Mouse (Mus musculus) CH12.LX (cell line): ENCODE results near the gene Bad. TPM values are rescaled to one million over a fixed set of nuclear protein-coding genes. Genes with fewer than 3 reads are reported as not detected.

Experiments
- DNase-seq: peaks from one replicate; pipeline ENCODE4 v3.0.0-alpha.2; 2013; ENCODE audit errors: extremely low read depth
- H3K27ac ChIP-seq: 2 replicates; pipeline ENCODE4 v1.5.1; 2012; ENCODE audit warnings: low read depth, mild to moderate bottlenecking, control low read depth, moderate library complexity; ENCODE audit not compliant: insufficient read depth
- H3K27me3 ChIP-seq: replicated peaks from 2 replicates; pipeline ENCODE3; 2012; ENCODE audit warnings: inconsistent platforms
- H3K36me3 ChIP-seq, 2 experiments: replicated peaks in 1 of 2; 2 replicates each; pipeline versions ENCODE3 to v1.6.1; 2012; ENCODE audit warnings: inconsistent platforms in 1 of 2, low read length in 1 of 2, mild to moderate bottlenecking in 1 of 2, mixed read lengths in 1 of 2, moderate library complexity in 1 of 2; ENCODE audit not compliant: control insufficient read depth in 1 of 2, insufficient read depth in 1 of 2
- H3K4me1 ChIP-seq, 2 experiments: 2 replicates each; pipeline ENCODE4 v1.6.1; 2012; ENCODE audit warnings: inconsistent platforms in 1 of 2, moderate library complexity in 1 of 2; ENCODE audit not compliant: insufficient read depth in 2 of 2, control insufficient read depth in 1 of 2
- H3K4me2 ChIP-seq: 2 replicates; pipeline ENCODE4 v1.6.1; 2012; ENCODE audit warnings: low read depth, mild to moderate bottlenecking, control low read depth; ENCODE audit not compliant: poor library complexity, insufficient read depth, severe bottlenecking
- H3K4me3 ChIP-seq, 3 experiments: fragments of 150-350 bp in 1 of 3; sonication (generic) in 1 of 3; replicated peaks in 1 of 3; 2 replicates each; pipeline versions ENCODE3 to v1.5.1; 2011 to 2012; ENCODE audit warnings: low read depth in 2 of 3, low read length in 2 of 3, mild to moderate bottlenecking in 2 of 3, moderate library complexity in 2 of 3, control low read depth in 1 of 3, improper control_type of control experiment in 1 of 3, inconsistent platforms in 1 of 3, mixed read lengths in 1 of 3; ENCODE audit not compliant: poor library complexity in 1 of 3
- H3K79me2 ChIP-seq: replicated peaks from 2 replicates; pipeline ENCODE4 v1.6.1; 2012; ENCODE audit warnings: mild to moderate bottlenecking, moderate library complexity; ENCODE audit not compliant: control insufficient read depth, poor library complexity, insufficient read depth, severe bottlenecking; ENCODE audit errors: extremely low read depth
- H3K9ac ChIP-seq: 2 replicates; pipeline ENCODE4 v1.6.1; 2012; ENCODE audit warnings: low read depth, mild to moderate bottlenecking, control low read depth, moderate library complexity; ENCODE audit not compliant: insufficient read depth
- H3K9me3 ChIP-seq: replicated peaks from 2 replicates; pipeline ENCODE3; 2012; ENCODE audit warnings: low read length, inconsistent platforms, mixed read lengths
- BHLHE40 ChIP-seq: IDR thresholded peaks from 2 replicates; pipeline ENCODE4 v1.6.1; 2011; ENCODE audit warnings: mild to moderate bottlenecking, low read depth, low read length, improper control_type of control experiment
- CHD1 ChIP-seq: IDR thresholded peaks from 2 replicates; pipeline ENCODE4 v1.6.1; 2012; ENCODE audit warnings: low read depth, low read length, improper control_type of control experiment, inconsistent platforms
- CTCF ChIP-seq, 2 experiments: IDR thresholded peaks in 1 of 2; conservative IDR thresholded peaks in 1 of 2; 2 replicates each; pipeline ENCODE4 v1.5.1; 2011 to 2012; ENCODE audit warnings: low read depth in 2 of 2, low read length in 2 of 2, improper control_type of control experiment in 1 of 2, inconsistent platforms in 1 of 2, mild to moderate bottlenecking in 1 of 2, moderate library complexity in 1 of 2
- EP300 ChIP-seq: IDR thresholded peaks from 2 replicates; pipeline ENCODE4 v1.6.1; 2011; ENCODE audit warnings: low read length, improper control_type of control experiment
- ETS1 ChIP-seq: conservative IDR thresholded peaks from 2 replicates; pipeline ENCODE4 v1.6.1; 2012; ENCODE audit warnings: low read depth, mild to moderate bottlenecking, inconsistent platforms, low read length, improper control_type of control experiment, moderate library complexity
- JUN ChIP-seq: IDR thresholded peaks from 2 replicates; pipeline ENCODE4 v1.6.1; 2011; ENCODE audit warnings: low read depth, mild to moderate bottlenecking, low read length, improper control_type of control experiment, moderate library complexity; ENCODE audit not compliant: insufficient read depth
- KAT2A ChIP-seq: IDR thresholded peaks from 2 replicates; pipeline ENCODE4 v1.6.1; 2012; ENCODE audit warnings: low read length, improper control_type of control experiment, inconsistent platforms; ENCODE audit not compliant: insufficient replicate concordance
- MAZ ChIP-seq: IDR thresholded peaks from 2 replicates; pipeline ENCODE4 v1.6.1; 2012; ENCODE audit warnings: low read depth, mild to moderate bottlenecking, inconsistent platforms, low read length, improper control_type of control experiment, moderate library complexity
- MEF2A ChIP-seq: IDR thresholded peaks from 2 replicates; pipeline ENCODE4 v1.6.1; 2014; ENCODE audit warnings: low read depth, mild to moderate bottlenecking, inconsistent platforms, low read length, improper control_type of control experiment, borderline replicate concordance
- NELFE ChIP-seq: IDR thresholded peaks from 2 replicates; pipeline ENCODE4 v1.6.1; 2011; ENCODE audit warnings: low read depth, low read length, improper control_type of control experiment
- POLR2A ChIP-seq: IDR thresholded peaks from 2 replicates; pipeline ENCODE4 v1.6.1; 2011; ENCODE audit warnings: low read depth, mild to moderate bottlenecking, improper control_type of control experiment, low read length
- SIN3A ChIP-seq: IDR thresholded peaks from 2 replicates; pipeline ENCODE4 v1.6.1; 2012; ENCODE audit warnings: low read length, improper control_type of control experiment, inconsistent platforms
- SMC3 ChIP-seq: IDR thresholded peaks from 2 replicates; pipeline ENCODE4 v1.6.1; 2011; ENCODE audit warnings: low read depth, low read length, improper control_type of control experiment
- UBTF ChIP-seq: IDR thresholded peaks from 2 replicates; pipeline ENCODE4 v1.6.1; 2012; ENCODE audit warnings: low read depth, mild to moderate bottlenecking, inconsistent platforms, low read length, improper control_type of control experiment, moderate library complexity
- USF1 ChIP-seq: IDR thresholded peaks from 2 replicates; pipeline ENCODE4 v1.6.1; 2014; ENCODE audit warnings: low read depth, mild to moderate bottlenecking, inconsistent platforms, low read length, improper control_type of control experiment
- ZC3H11A ChIP-seq: IDR thresholded peaks from 2 replicates; pipeline ENCODE4 v1.6.1; 2012; ENCODE audit warnings: low read depth, mild to moderate bottlenecking, inconsistent platforms, low read length, improper control_type of control experiment
- dilution Hi-C: fragments of 300-500 bp; cut with MboI; formaldehyde crosslinking; loops from 2 replicates; pipeline ENCODE4 v1.14.3; 2020; ENCODE audit warnings: low sequenced_read_pairs; ENCODE audit not compliant: extremely low pct_unique_long_range_greater_than_20kb, extremely low pct_ligation_motif_present
- in situ Hi-C: fragments of 300-500 bp; cut with MboI; formaldehyde crosslinking; loops from 3 replicates; pipeline ENCODE4 v1.14.3; 2019; ENCODE audit warnings: low sequenced_read_pairs, low pct_ligation_motif_present, low pct_unique_long_range_greater_than_20kb, mixed read lengths
- polyA plus RNA-seq: library from polyadenylated mRNA; unstranded; fragments of >175 nt; gene quantifications from 2 replicates; pipeline ENCODE4 v1.2.1, GENCODE M21; 2012; ENCODE audit warnings: low read depth; ENCODE audit not compliant: insufficient read length
- total RNA-seq, 2 experiments: library from RNA; depleted of rRNA; stranded (reverse); fragments of 300-350 nt in 1 of 2; fragments of >200 nt in 1 of 2; gene quantifications; 2 replicates each; pipeline ENCODE4 v1.2.3; 2012 to 2014

Bad gene
- total and polyA plus RNA-seq, 3 experiments = 27.7 to 38.0 (median 33.3) TPM

GRCm38 (mm10) chr19:6916496-6916895 lies 25.2 kb upstream of the Bad start:
- Histone ChIP-seq H3K4me3 (no peak overlapping the region), H3K9ac (no peak overlapping the region), H3K27ac (no peak overlapping the region), H3K4me2 (no peak overlapping the region), H3K4me1 (peaks cover 11 to 23% of the 10 kb centered on the region in 2 experiments), H3K9me3 (no peaks in the 10 kb centered on the region), H3K36me3 (peaks cover 26 to 74% of the 10 kb centered on the region in 2 experiments), H3K27me3 (no peaks in the 10 kb centered on the region), H3K79me2 (peaks cover 3% of the 10 kb centered on the region; the same call in 1 of the 2 replicates)
- in situ Hi-C loops (no loop called here), dilution Hi-C loops (no loop called here)
- no peak for DNase-seq
- no peak for TF ChIP-seq SMC3
- TF ChIP-seq ETS1 = no peak
- no peak for TF ChIP-seq BHLHE40
- TF ChIP-seq USF1 = no peak
- no peak for TF ChIP-seq SIN3A
- no peak for TF ChIP-seq NELFE
- TF ChIP-seq EP300 = no peak
- TF ChIP-seq UBTF = no peak
- TF ChIP-seq POLR2A = no peak
- no peak for TF ChIP-seq ZC3H11A
- no peak for TF ChIP-seq CHD1
- TF ChIP-seq MAZ = no peak
- no peak for TF ChIP-seq KAT2A

DNA sequence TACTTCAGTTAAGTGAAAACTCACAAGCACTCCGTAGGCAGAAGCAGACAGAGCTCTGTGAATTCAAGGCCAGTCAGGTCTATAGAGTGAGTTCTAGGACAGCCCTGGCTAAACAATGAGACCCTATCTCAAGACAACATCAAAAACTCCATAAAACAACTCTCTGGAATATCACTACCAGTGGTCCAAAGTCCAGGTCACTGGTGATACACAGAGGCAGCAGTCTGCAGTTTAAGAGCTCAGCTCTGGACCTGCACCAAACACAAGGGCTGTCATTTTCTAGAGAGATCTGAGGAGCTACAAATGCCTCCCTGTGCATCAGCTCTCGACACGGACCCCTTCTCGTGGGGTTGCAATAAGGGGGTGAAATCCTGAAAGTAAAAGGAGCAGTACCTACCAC lies 23.3 kb upstream of the Bad start:
- Histone ChIP-seq H3K4me2 (no peak overlapping the region), H3K9ac (no peak overlapping the region), H3K4me1 (peaks cover 7 to 27% of the 10 kb centered on the region in 2 experiments), H3K36me3 (peaks cover 8 to 55% of the 10 kb centered on the region in 2 experiments), H3K9me3 (no peaks in the 10 kb centered on the region), H3K79me2 (0 out of 2 replicates have a peak, but pooled peaks cover 3% of the 10 kb centered on the region), H3K4me3 (no peak overlapping the region), H3K27me3 (peaks cover 2% of the 10 kb centered on the region), H3K27ac (no peak overlapping the region)
- dilution Hi-C loops = no loop called here
- TF ChIP-seq BHLHE40 (no peak), CTCF (conservative IDR thresholded peaks at IDR 0.05 in 1 of 2, IDR thresholded peaks at IDR 0.05 in 1 of 2; ENCODE audit: low read depth in 2 of 2, low read length in 2 of 2) (no peak), MEF2A (no peak), JUN (no peak)
- DNase-seq = no peak
- in situ Hi-C loops = no loop called here
